ENCODE assay signal across 8 mouse cellular contexts in genomic region chr14:76625589-76626368, GRCm38 (mm10).
DNase-seq lines count a peak whose midpoint lies in the region; ATAC-seq lines count a peak whose summit lies in the region.

No protein-coding gene starts in this region.

- H3K4me1 ChIP-seq in kidney, embryonic 15.5 days = peaks cover 68% of the 10 kb centered on the region
- H3K4me1 ChIP-seq in hindbrain, embryonic 13.5 days (replicated peaks) = peaks cover 48% of the 10 kb centered on the region
- peaks cover 30% of the 10 kb centered on the region for H3K4me1 ChIP-seq in midbrain, embryonic 16.5 days (ENCODE audit: control insufficient read depth, insufficient read depth, low read length)

- DNase-seq in kidney, postnatal 4 days = no peak
- DNase-seq in embryo, embryonic 9.5 days (ENCODE audit: extremely low spot score) = peak; percentile 47
- DNase-seq in adrenal gland, postnatal 25 days = no peak
- DNase-seq in urinary bladder, postnatal 4 days (ENCODE audit: low spot score in 2 of 2) = no peak
- no peak for DNase-seq in frontal cortex, postnatal 14 days (ENCODE audit: low spot score in 2 of 2)

- H3K9ac ChIP-seq in kidney, embryonic 15.5 days = no peak overlapping the region
- no peak overlapping the region for H3K9ac ChIP-seq in hindbrain, embryonic 13.5 days
- H3K9ac ChIP-seq in midbrain, embryonic 16.5 days (ENCODE audit: low read depth, low read length) = no peak overlapping the region

- H3K36me3 ChIP-seq in kidney, embryonic 15.5 days = no peaks in the 10 kb centered on the region
- no peaks in the 10 kb centered on the region for H3K36me3 ChIP-seq in hindbrain, embryonic 13.5 days
- no peaks in the 10 kb centered on the region for H3K36me3 ChIP-seq in midbrain, embryonic 16.5 days (ENCODE audit: control insufficient read depth, insufficient read depth, low read length)

- H3K27ac ChIP-seq in kidney, embryonic 15.5 days = 0 out of 2 replicates have a peak overlapping the region, but pooled peaks have one; percentile 10
- peak overlapping the region; percentile 53 for H3K27ac ChIP-seq in hindbrain, embryonic 13.5 days
- peak overlapping the region; percentile 65 for H3K27ac ChIP-seq in midbrain, embryonic 16.5 days (ENCODE audit: low read length)

- H3K4me3 ChIP-seq in kidney, embryonic 15.5 days (replicated peaks) = no peak overlapping the region
- H3K4me3 ChIP-seq in hindbrain, embryonic 13.5 days = no peak overlapping the region
- no peak overlapping the region for H3K4me3 ChIP-seq in midbrain, embryonic 16.5 days (ENCODE audit: low read depth, low read length)

- H3K9me3 ChIP-seq in kidney, embryonic 15.5 days (replicated peaks) = no peaks in the 10 kb centered on the region
- no peaks in the 10 kb centered on the region for H3K9me3 ChIP-seq in hindbrain, embryonic 13.5 days
- H3K9me3 ChIP-seq in midbrain, embryonic 16.5 days (replicated peaks; ENCODE audit: control insufficient read depth, low read length, poor library complexity, severe bottlenecking) = no peaks in the 10 kb centered on the region

- WGBS in kidney, embryonic 15.5 days = 65% methylated on average over 10 of the region's 10 CpGs
- WGBS in hindbrain, embryonic 13.5 days = 56% methylated on average over 10 of the region's 10 CpGs
- 41% methylated on average over 10 of the region's 10 CpGs for whole genome bisulfite sequencing in midbrain, embryonic 16.5 days

- ATAC-seq in kidney, embryonic 15.5 days (replicated peaks; ENCODE audit: low FRiP score) = no peak
- peak; percentile 46 for ATAC-seq in hindbrain, embryonic 13.5 days (ENCODE audit: low FRiP score)
- ATAC-seq in midbrain, embryonic 16.5 days = peak; percentile 27

- no peak overlapping the region for H3K4me2 ChIP-seq in kidney, embryonic 15.5 days
- H3K4me2 ChIP-seq in hindbrain, embryonic 13.5 days = no peak overlapping the region
- H3K4me2 ChIP-seq in midbrain, embryonic 16.5 days (ENCODE audit: low read length) = no peak overlapping the region

- no peaks in the 10 kb centered on the region for H3K27me3 ChIP-seq in kidney, embryonic 15.5 days
- H3K27me3 ChIP-seq in hindbrain, embryonic 13.5 days = no peaks in the 10 kb centered on the region
- no peaks in the 10 kb centered on the region for H3K27me3 ChIP-seq in midbrain, embryonic 16.5 days (ENCODE audit: control insufficient read depth, insufficient read depth, low read depth, low read length)

Comparison
In these comparisons a context has a peak if more than half of its experiments do, and no peak if none do; other contexts are left out.
1. H3K27ac ChIP-seq: peak in every context shown above with its lines; median percentile 65 in midbrain, embryonic 16.5 days; 53 in hindbrain, embryonic 13.5 days; 10 in kidney, embryonic 15.5 days.